Mouse (Mus musculus) lung, postnatal 25 days (tissue): ENCODE measurements around the gene Vmn1r27.

Experiments used
- DNase-seq: peaks from one replicate; pipeline ENCODE4 v3.0.0; 2022; ENCODE audit warnings: low spot score

The Vmn1r27 gene

DNA sequence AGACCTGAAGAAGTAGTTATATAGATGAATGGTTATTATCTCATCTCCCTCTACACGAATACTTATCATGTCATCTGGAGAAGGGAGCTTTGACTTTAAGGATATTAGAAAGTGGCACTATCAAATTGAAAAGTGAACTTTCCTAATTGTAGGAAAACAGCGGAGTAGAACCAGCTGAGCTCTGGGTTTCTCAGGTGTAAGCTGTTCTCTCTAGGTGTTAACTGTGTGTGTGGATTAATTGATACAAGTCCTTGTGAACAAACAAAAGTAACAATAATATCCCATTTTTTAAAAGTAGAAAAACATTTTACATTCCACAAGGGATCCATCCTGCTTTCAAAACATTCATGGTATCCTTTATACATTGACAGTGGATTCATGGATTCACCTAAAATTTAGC, at the start of gene Vmn1r27:
TSS of gene Vmn1r27 (minus strand) at position 101 of the 400 bp plus-strand sequence.
- DNase-seq = no peak

DNA sequence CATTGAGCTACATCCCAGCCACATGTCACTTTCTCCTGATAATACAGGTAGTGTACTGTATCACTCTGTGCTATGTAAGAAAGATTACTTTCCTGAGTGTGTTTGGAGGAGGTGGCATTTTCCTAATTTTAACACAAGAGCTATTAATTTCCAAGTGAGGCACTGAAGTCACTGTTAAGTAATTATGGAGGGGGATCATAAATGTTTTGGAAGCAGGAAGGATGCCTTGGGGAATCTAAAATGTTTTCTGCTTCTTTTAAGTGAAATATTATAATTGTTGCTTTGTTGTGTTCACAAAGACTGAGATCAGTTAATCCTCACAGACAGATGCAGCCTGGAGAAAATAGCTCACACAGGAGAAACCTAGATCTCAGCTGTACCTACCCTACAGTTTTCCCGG, 43.1 kb upstream of the Vmn1r27 start, which contains the start of gene Vmn1r28:
TSS of gene Vmn1r28 (plus strand) at position 301 of the 400 bp plus-strand sequence.
- no peak for DNase-seq

DNA sequence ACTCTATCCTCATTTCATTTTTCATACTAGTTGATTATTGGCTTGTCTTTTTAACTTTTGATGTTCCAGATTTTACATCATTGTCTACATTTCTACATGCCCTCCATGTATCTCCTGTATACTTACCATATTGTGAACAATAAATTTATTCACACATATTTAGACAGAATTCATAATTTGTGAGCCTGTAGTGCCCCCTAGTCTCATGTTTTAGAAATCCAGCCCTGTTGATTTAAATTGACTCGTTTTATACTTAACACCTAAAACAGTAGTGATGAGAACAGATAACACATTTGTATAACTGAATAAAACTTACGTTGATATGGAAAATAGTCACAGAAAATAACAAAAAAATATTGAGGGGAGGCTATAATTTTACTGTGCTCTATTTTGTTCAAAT, 2.5 kb downstream of the Vmn1r27 start:
- no peak for DNase-seq
